Mouse (Mus musculus): ENCODE data around the gene Zdhhc12.
"Not testable (repeated sequence)": the region's sequence is repeated elsewhere in the genome, so short reads cannot be mapped to it uniquely, and the experiment has no call there.

Zdhhc12 gene

DNA sequence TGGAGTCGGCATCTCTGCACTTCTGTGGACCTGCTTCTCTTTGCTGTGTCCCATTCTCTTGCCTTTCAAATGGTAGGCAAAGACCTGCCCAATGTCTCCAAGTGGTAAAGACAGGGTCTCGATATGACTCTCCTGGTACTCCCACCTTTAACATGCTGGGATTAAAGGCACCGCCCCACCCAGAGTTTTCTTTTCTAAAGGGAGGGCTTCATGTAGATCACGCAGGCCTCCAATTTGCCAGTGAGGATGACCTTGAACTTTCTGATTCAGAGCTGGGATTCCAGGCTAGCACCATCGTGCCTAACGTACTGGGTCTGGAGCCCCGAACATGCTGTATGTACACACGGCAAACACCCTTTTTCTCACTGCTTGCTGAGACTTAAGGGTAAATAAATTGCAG lies 30.2 kb downstream of the Zdhhc12 start:
- DNase-seq, result no peak

- peak; percentile 81 for DNase-seq
Observed at GRCm38 (mm10) chr2:30062249-30063093, 31.0 kb downstream of the Zdhhc12 start.

DNA sequence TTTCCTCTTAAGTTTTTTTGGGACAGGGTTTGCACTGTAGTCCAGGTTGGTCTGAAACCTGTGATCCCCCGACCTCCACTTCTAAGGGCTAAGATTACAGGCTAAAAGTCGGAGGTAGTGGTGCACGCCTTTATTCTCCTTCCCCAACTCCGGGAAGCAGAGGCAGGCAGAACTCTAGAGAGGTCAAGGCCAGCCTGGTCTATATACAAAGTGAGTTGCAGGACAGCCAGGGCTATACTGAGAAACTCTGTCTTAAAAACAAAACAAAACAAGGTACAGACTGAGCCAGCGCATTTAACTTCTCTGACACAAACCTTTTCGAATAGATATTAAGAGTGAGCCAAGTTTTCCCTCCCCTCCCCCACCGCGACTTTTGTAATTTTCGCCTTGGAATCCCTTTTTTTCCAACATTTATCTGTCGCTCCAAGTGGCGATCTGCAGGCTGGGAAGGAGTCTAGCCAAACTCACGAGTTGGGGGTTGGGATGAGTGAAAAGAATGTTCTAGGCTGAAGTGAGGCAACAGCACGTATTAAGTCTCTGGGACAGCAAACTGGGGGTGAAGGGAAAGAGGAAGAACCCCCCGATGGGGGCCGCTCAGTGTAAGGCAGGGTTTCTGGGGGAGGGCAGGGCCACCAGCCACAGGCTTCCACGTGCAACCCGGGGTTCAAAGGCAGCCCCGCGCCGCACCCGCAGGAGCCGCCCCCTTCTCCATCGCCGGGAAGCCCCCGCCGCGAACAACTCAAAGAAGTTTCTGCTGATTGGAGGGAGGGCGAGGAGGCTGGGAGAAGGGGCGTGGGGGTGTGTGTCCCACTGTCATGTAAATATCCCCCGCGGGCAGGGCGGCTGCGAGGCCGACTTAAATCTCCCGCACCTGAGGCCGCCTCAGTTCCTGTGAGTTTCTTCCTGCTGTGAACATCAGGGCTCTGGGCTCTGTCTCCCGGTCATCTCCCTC lies 32.0 kb downstream of the Zdhhc12 start:
- DNase-seq, result peak; percentile 46

DNA sequence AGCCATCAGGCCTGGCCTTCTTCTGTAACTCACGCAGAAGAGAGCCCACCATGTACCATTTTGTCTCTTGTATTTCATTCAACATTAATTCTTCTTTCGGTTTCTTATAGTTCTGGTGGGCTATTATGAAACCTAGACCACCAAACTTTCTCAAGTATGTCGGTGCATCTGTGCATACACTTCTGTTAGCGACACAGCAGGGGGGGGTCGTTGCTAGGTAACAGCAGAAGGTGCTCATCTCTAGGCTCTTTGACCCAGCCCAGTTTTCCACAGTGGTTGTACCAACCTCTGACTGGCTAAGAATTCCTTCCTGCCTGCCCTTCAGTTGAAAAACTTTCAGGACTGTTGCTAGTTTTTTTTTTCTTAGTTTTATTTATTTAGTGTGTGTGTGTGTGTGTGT lies 35.0 kb downstream of the Zdhhc12 start:
- DNase-seq, result no peak

DNA sequence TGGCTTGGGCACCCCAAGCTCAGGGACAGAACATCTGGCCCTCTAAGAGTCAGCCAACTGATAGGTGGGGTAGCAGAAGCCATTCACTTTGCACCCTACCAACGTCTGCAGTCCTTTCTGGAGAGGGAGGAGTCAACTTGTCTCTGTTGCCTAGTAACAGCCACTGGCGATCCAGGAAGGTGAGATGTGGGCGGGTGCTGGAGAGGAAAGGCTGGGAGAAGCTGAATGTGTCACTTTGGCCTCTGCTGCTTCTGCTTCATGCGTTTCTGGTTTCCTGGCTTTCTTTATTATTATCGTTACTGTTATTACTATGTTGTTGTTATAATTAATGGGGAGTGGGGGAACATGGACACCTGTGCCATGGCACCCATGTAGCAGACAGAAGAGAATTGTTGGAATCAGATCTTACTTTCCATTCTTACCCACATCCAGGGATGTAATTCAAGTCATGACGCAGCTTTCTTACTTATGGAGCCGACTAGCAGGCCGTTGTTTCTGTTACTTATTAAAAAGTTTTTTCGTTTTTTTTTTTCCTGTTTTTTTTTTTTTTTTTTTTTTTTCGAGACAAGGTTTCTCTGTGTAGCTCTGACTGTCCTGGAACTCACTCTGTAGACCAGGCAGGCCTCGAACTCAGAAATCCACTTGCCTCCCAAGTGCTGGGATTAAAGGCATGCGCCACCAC lies 36.1 kb downstream of the Zdhhc12 start, which contains the start of gene Set:
Set (plus strand) TSS at position 156 of the 682 bp plus-strand sequence.
- no peak for DNase-seq

- no peak for DNase-seq
Observed at GRCm38 (mm10) chr2:30056736-30057135, 36.7 kb downstream of the Zdhhc12 start.

DNA sequence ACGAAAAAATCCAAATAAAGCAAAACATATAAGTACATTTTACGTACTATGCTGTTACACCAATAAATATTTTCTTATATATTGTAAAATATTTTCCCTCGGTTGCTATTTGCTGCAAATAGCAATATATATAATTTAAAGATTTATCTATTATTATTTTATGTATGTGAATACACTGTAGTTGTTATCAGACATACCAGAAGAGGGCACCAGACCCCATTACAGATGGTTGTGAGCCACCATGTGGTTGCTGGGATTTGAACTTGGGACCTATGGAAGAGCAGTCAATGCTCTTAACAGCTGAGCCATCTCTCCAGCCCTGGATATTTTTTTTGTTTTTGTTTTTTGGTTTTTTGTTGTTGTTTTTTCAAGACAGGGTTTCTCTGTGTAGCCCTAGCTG lies 38.1 kb downstream of the Zdhhc12 start:
- not testable (repeated sequence) for DNase-seq

DNA sequence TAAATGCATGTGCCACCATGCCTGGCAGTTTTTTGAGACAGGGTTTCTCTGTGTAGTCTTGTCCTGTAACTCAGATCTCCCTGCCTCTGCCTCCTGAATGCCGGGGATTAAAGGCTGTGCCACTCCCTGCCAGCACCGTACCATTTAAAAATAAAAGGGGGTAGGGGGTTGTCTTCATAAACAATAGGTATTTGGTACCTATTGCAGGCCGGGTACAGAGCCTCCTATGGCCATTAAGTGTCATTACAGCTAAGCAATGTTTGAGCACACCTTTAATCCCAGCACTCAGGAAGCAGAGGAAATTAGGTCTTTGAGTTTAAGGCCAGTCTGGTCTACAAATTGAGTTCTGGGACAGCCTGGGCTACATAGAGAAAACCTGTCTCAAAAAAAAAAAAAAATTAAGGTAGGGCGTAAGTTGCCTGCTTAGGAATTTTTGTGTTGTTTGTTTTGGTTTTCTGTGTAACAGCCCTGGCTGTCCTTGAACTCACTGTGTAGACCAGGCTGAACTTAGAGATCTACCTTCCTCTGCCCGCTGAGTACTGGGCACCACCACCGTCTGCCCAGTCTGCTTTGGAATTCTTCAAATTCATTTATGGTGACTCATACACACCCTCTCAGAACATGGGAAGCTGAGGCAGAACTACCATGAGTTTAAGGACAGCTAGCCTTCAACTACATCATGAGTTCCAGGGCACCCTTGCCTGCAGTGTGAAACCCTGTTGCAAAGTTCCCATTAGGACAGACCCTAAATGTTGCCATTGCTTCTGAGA lies 41.3 kb downstream of the Zdhhc12 start:
- DNase-seq, result no peak

DNA sequence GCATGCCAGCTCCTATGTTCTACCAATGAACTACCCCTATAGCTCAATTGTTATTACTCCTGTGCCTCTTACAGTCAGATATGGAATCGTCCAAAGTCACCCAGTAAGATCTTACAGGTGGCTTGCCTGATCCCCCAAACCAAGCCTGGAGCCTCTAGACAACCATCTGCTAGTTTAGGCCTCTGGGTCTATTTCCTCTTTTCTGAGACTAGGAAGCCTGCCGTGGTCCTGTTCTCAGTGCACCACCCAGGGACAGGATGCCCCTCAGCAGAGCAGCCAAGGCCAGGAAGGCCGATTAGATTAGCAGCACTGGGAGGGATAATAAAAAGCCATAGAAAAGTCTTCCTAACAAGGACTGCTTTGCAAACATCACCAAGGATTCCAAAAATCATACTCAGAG lies 43.6 kb downstream of the Zdhhc12 start:
- no peak for DNase-seq

DNA sequence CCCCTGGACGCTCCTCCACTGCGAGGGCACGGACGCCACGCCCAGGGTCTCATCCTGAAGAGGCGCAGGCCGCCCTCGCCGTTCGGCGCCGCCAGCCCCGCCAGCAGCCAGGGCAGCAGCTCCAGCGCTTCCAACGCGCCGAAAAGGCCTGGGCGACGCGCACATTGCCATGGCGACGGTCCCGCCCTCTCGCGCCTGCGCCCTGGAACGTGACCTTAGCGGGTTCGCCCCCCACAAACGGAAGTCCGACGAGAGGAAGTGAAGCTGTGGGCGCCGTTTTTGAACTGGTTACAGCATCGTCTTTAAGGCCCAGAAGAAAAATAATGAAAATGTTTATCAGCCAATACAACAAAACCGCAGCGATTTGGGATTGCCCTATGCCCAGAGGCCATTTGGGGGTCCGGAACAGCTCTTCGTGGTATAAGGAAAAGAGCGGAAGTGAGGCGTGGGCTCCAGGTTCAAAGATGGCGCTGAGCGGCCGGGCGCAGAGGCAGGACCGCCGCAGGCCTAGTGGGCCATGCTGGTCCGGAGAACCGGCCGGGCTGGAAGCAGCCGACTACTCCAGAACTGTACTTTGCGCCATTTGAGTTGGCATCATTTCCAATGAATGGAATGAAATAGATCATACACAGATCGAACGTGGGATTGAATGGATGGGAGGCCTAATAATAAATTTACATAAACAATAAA lies 44.6 kb downstream of the Zdhhc12 start, which contains the start of gene Wdr34:
Wdr34 (minus strand) TSS at position 183 of the 690 bp plus-strand sequence.
- peak; percentile 98 for DNase-seq

GRCm38 (mm10) chr2:30048101-30048501 lies 45.3 kb downstream of the Zdhhc12 start:
- DNase-seq, result no peak

- no peak for DNase-seq
Observed at GRCm38 (mm10) chr2:30047127-30047526, 46.3 kb downstream of the Zdhhc12 start.

DNA sequence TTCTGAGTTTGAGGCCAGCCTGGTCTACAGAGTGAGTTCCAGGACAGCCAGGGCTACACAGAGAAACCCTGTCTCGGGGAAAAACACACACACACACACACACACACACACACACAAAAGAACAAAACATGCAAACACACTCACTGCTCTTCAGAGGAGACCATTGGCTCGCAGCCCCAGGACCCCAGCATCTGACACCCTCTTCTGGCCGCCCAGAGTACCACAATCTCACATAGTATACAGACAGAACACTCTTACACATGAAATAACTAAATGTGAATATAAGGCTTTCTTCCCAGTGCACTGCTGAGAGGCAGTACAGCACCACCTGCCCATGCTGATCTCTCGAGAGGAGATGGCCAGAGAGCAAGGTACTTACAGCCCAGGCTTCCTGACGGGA lies 48.9 kb downstream of the Zdhhc12 start:
- no peak for DNase-seq

DNA sequence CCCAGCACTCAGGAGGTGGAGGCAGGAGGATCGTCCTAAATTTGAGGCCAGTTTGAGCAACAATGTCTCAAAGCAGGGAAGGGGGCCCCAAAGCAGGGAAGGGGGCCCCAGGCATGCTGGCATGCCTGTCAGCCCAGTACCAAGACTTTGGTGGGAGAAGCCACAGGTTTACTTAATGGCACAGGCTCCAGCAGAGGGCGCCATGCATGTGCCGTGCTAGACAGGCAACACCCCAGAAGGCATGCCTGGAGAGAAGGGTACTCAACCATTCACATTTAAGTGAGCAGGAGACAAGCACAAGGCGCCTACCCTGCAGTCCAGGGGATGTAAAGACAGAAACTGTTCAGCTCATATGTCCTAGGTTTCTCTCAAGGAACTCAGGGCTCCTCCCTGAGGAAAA lies 51.0 kb downstream of the Zdhhc12 start:
- DNase-seq, result peak; percentile 82
